Comparison of ENCODE assay signal across 20 mouse cellular contexts in genomic region chr2:180090285-180090684, GRCm38 (mm10). TPM values are rescaled to one million over a fixed set of nuclear protein-coding genes. Genes with fewer than 3 reads are reported as not detected.
A peak's percentile ranks its signal among the peaks of the same experiment; 100 is the strongest.
DNase-seq lines count a peak whose midpoint lies in the region; ATAC-seq lines count a peak whose summit lies in the region.
"Had no signal": no experiment of that assay in that cellular context is flagged by ENCODE, and none has a peak within 500 bp of the region (broad histone marks: within the 10 kb centered on the region; RNA-seq: fewer than 3 reads in every experiment).

No protein-coding gene starts in this region.

- no peak overlapping the region for H3K4me2 ChIP-seq in limb, embryonic 13.5 days (replicated peaks)
- H3K4me2 ChIP-seq in limb, embryonic 15.5 days = no peak overlapping the region
- H3K4me2 ChIP-seq: forebrain, embryonic 12.5 days; heart, embryonic 12.5 days; hindbrain, embryonic 15.5 days had no signal

- peaks cover 8% of the 10 kb centered on the region; the same call in 1 of the 2 replicates for H3K27me3 ChIP-seq in limb, embryonic 13.5 days
- H3K27me3 ChIP-seq in limb, embryonic 10.5 days (ENCODE audit: low read depth, poor library complexity, severe bottlenecking) = peaks cover 9% of the 10 kb centered on the region; the same call in 1 of the 2 replicates
- H3K27me3 ChIP-seq in embryonic facial prominence, embryonic 10.5 days (replicated peaks; ENCODE audit: low read depth, poor library complexity, severe bottlenecking) = no peaks in the 10 kb centered on the region
- H3K27me3 ChIP-seq in limb, embryonic 15.5 days = peaks cover 2% of the 10 kb centered on the region; the same call in 1 of the 2 replicates
- H3K27me3 ChIP-seq: forebrain, embryonic 12.5 days; hindbrain, embryonic 15.5 days had no signal

- peaks cover 11% of the 10 kb centered on the region; the same call in 1 of the 2 replicates for H3K36me3 ChIP-seq in limb, embryonic 13.5 days
- H3K36me3 ChIP-seq in limb, embryonic 10.5 days = peaks cover 3% of the 10 kb centered on the region
- H3K36me3 ChIP-seq in embryonic facial prominence, embryonic 10.5 days (replicated peaks) = peaks cover 23% of the 10 kb centered on the region
- 0 out of 2 replicates have a peak, but pooled peaks cover 9% of the 10 kb centered on the region for H3K36me3 ChIP-seq in limb, embryonic 15.5 days
- H3K36me3 ChIP-seq: hindbrain, embryonic 15.5 days had no signal

- no peaks in the 10 kb centered on the region for H3K4me1 ChIP-seq in limb, embryonic 13.5 days
- H3K4me1 ChIP-seq in limb, embryonic 10.5 days = peaks cover 20% of the 10 kb centered on the region
- H3K4me1 ChIP-seq in embryonic facial prominence, embryonic 10.5 days = peaks cover 15% of the 10 kb centered on the region
- no peaks in the 10 kb centered on the region for H3K4me1 ChIP-seq in limb, embryonic 15.5 days
- H3K4me1 ChIP-seq: heart, embryonic 12.5 days had no signal

- ATAC-seq in limb, embryonic 13.5 days (ENCODE audit: low FRiP score, low read depth) = peak; percentile 64; the same call in 1 of the 2 replicates
- ATAC-seq in limb, embryonic 15.5 days (ENCODE audit: insufficient number of reproducible peaks, low FRiP score, low TSS enrichment, low read depth) = peak; percentile 53; the same call in 1 of the 2 replicates
- ATAC-seq: forebrain, embryonic 16.5 days; intestine, embryonic 16.5 days had no signal

- DNase-seq in heart, adult 11 months = peak; percentile 86
- DNase-seq in heart, postnatal 25 days (ENCODE audit: low spot score) = no peak
- DNase-seq in limb, embryonic 10.5 days (ENCODE audit: low spot score) = no peak
- DNase-seq in embryonic facial prominence, embryonic 10.5 days (ENCODE audit: low spot score) = peak; percentile 22
- DNase-seq in adipocyte (ENCODE audit: low spot score) = no peak
- no peak for DNase-seq in lung, postnatal 14 days
- DNase-seq: adrenal gland, postnatal 10 days; cerebellum, adult 11 months; cerebellum, adult 8-10 months; cerebellum, postnatal 14 days; heart, postnatal 36 days had no signal

- H3K4me3 ChIP-seq in limb, embryonic 13.5 days = no peak overlapping the region
- H3K4me3 ChIP-seq in limb, embryonic 10.5 days = no peak overlapping the region
- no peak overlapping the region for H3K4me3 ChIP-seq in embryonic facial prominence, embryonic 10.5 days
- H3K4me3 ChIP-seq in limb, embryonic 15.5 days = no peak overlapping the region
- H3K4me3 ChIP-seq: forebrain, embryonic 12.5 days; heart, embryonic 12.5 days; hindbrain, embryonic 15.5 days had no signal

- H3K9ac ChIP-seq in limb, embryonic 13.5 days = no peak overlapping the region
- H3K9ac ChIP-seq in limb, embryonic 15.5 days = no peak overlapping the region
- H3K9ac ChIP-seq: forebrain, embryonic 12.5 days; heart, embryonic 12.5 days; hindbrain, embryonic 15.5 days had no signal

- H3K9me3 ChIP-seq in limb, embryonic 13.5 days = no peaks in the 10 kb centered on the region
- H3K9me3 ChIP-seq in limb, embryonic 10.5 days (replicated peaks) = no peaks in the 10 kb centered on the region
- no peaks in the 10 kb centered on the region for H3K9me3 ChIP-seq in embryonic facial prominence, embryonic 10.5 days
- no peaks in the 10 kb centered on the region for H3K9me3 ChIP-seq in limb, embryonic 15.5 days
- H3K9me3 ChIP-seq: forebrain, embryonic 12.5 days; G1E; heart, embryonic 12.5 days; hindbrain, embryonic 15.5 days had no signal

- 46% methylated on average over 11 of the region's 11 CpGs for WGBS in limb, embryonic 13.5 days
- WGBS in limb, embryonic 10.5 days = 69% methylated on average over 11 of the region's 11 CpGs
- 58% methylated on average over 11 of the region's 11 CpGs for WGBS in embryonic facial prominence, embryonic 10.5 days
- 57% methylated on average over 11 of the region's 11 CpGs for WGBS in limb, embryonic 15.5 days

- intact Hi-C loops in heart, postnatal 25 days (cut with DNase I) = no loop called here

- H3K27ac ChIP-seq in limb, embryonic 13.5 days = no peak overlapping the region
- H3K27ac ChIP-seq in limb, embryonic 10.5 days = no peak overlapping the region
- no peak overlapping the region for H3K27ac ChIP-seq in embryonic facial prominence, embryonic 10.5 days (replicated peaks)
- no peak overlapping the region for H3K27ac ChIP-seq in limb, embryonic 15.5 days
- H3K27ac ChIP-seq: forebrain, embryonic 12.5 days; hindbrain, embryonic 15.5 days had no signal

RNA-seq across cellular contexts. Expression of gene Hrh3, which starts 14.0 kb away (rescaled TPM):
- not detected for total RNA-seq in heart, postnatal 25 days (2021)
- polyA plus RNA-seq in limb, embryonic 13.5 days (2015; fragmentation: Nextera tagmentation; extraction: Ambion mirVana) = not detected in 2 replicates
- polyA plus RNA-seq in limb, embryonic 10.5 days (2016; fragmentation: Nextera tagmentation; extraction: Ambion mirVana) = not detected in 2 replicates
- polyA plus RNA-seq in embryonic facial prominence, embryonic 10.5 days (2016; fragmentation: Nextera tagmentation; extraction: Ambion mirVana) = 0.49 and 0.67 TPM in 2 replicates
- not detected in 2 replicates for polyA plus RNA-seq in limb, embryonic 15.5 days (2015; fragmentation: Nextera tagmentation; extraction: Ambion mirVana)
- total RNA-seq: gastrocnemius, adult 8-10 months had no signal
- polyA plus RNA-seq: G1E; heart, embryonic 12.5 days had no signal

RNA-seq across cellular contexts. Expression of gene Mtg2, which starts 19.9 kb away (rescaled TPM):
- total RNA-seq in heart, postnatal 25 days (2021) = 10 to 100 TPM; 23.0 to 27.4 TPM
- 29.5 and 29.9 TPM in 2 replicates for polyA plus RNA-seq in limb, embryonic 13.5 days (2015; fragmentation: Nextera tagmentation; extraction: Ambion mirVana)
- polyA plus RNA-seq in limb, embryonic 10.5 days (2016; fragmentation: Nextera tagmentation; extraction: Ambion mirVana) = 32.1 and 33.1 TPM in 2 replicates
- polyA plus RNA-seq in embryonic facial prominence, embryonic 10.5 days (2016; fragmentation: Nextera tagmentation; extraction: Ambion mirVana) = 31.3 and 33.0 TPM in 2 replicates
- polyA plus RNA-seq in limb, embryonic 15.5 days (2015; fragmentation: Nextera tagmentation; extraction: Ambion mirVana) = 22.9 and 25.0 TPM in 2 replicates

RNA-seq across cellular contexts. Expression of gene Osbpl2, which starts 28.8 kb away (rescaled TPM):
- total RNA-seq in heart, postnatal 25 days (2021) = 10 to 100 TPM; 32.3 to 36.4 TPM
- 38.7 and 40.1 TPM in 2 replicates for polyA plus RNA-seq in limb, embryonic 13.5 days (2015; fragmentation: Nextera tagmentation; extraction: Ambion mirVana)
- polyA plus RNA-seq in limb, embryonic 10.5 days (2016; fragmentation: Nextera tagmentation; extraction: Ambion mirVana) = 18.5 and 25.6 TPM in 2 replicates
- polyA plus RNA-seq in embryonic facial prominence, embryonic 10.5 days (2016; fragmentation: Nextera tagmentation; extraction: Ambion mirVana) = 23.6 and 24.9 TPM in 2 replicates
- 42.5 and 45.2 TPM in 2 replicates for polyA plus RNA-seq in limb, embryonic 15.5 days (2015; fragmentation: Nextera tagmentation; extraction: Ambion mirVana)

RNA-seq across cellular contexts. Expression of gene Ss18l1, which starts 48.0 kb away (rescaled TPM):
- 1 to 10 TPM; 2.2 to 2.3 TPM for total RNA-seq in heart, postnatal 25 days (2021)
- polyA plus RNA-seq in limb, embryonic 13.5 days (2015; fragmentation: Nextera tagmentation; extraction: Ambion mirVana) = 6.0 and 6.5 TPM in 2 replicates
- polyA plus RNA-seq in limb, embryonic 10.5 days (2016; fragmentation: Nextera tagmentation; extraction: Ambion mirVana) = 5.8 and 7.4 TPM in 2 replicates
- polyA plus RNA-seq in embryonic facial prominence, embryonic 10.5 days (2016; fragmentation: Nextera tagmentation; extraction: Ambion mirVana) = 8.3 and 8.6 TPM in 2 replicates
- polyA plus RNA-seq in limb, embryonic 15.5 days (2015; fragmentation: Nextera tagmentation; extraction: Ambion mirVana) = 4.1 and 4.2 TPM in 2 replicates

RNA-seq across cellular contexts. Expression of gene Psma7, which starts 48.1 kb away (rescaled TPM):
- 100 to 1,000 TPM; 155 to 163 TPM for total RNA-seq in heart, postnatal 25 days (2021)
- polyA plus RNA-seq in limb, embryonic 13.5 days (2015; fragmentation: Nextera tagmentation; extraction: Ambion mirVana) = 612 and 628 TPM in 2 replicates
- polyA plus RNA-seq in limb, embryonic 10.5 days (2016; fragmentation: Nextera tagmentation; extraction: Ambion mirVana) = 868 and 947 TPM in 2 replicates
- 909 and 921 TPM in 2 replicates for polyA plus RNA-seq in embryonic facial prominence, embryonic 10.5 days (2016; fragmentation: Nextera tagmentation; extraction: Ambion mirVana)
- polyA plus RNA-seq in limb, embryonic 15.5 days (2015; fragmentation: Nextera tagmentation; extraction: Ambion mirVana) = 471 and 519 TPM in 2 replicates

Comparison
In these comparisons a context has a peak if more than half of its experiments do, and no peak if none do; other contexts are left out.
1. DNase-seq: peak in heart, adult 11 months (single experiment) and embryonic facial prominence, embryonic 10.5 days (single experiment); none in heart, postnatal 25 days (single experiment), limb, embryonic 10.5 days (single experiment), adipocyte (single experiment) and lung, postnatal 14 days (single experiment).